Mouse (Mus musculus) liver, postnatal 0 days (tissue): ENCODE results near the gene Mta3.

Source experiments
- CTCF ChIP-seq: sonication (generic); IDR thresholded peaks from 2 replicates; pipeline ENCODE4 v1.5.1; 2016; ENCODE audit warnings: antibody characterized with exemption, low read depth
- EP300 ChIP-seq: IDR thresholded peaks from 2 replicates; pipeline ENCODE4 v1.6.1; 2016; ENCODE audit warnings: antibody characterized with exemption, low read depth, mild to moderate bottlenecking

DNA sequence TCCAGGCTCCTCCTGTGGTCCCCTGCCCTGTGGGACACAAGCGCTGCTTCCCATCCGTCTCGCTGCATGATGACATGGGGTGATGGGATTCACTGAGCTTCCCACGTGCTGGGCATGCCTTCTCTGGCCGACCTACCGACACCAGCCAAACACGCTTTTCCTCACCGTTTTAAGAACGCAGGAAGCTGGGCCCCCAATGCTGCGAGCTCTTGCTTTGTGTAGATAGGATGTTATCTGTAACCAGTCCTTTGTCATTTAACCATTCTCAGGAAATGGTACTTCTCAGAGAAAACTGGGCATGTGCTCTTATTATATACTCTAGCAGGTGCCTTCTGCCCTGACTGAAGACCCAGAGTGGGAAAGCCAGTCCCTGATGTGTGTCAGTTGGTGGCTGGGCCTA, 62.3 kb downstream of the Mta3 start:
- TF ChIP-seq CTCF (no peak), EP300 (peak; percentile 47; the same call in 1 of the 2 replicates)
